Mouse (Mus musculus) regulatory T cell (primary cell): ENCODE results near the gene Rasl12.

Experiments
- in situ Hi-C: fragments of 300-600 bp; cut with MboI, MseI; formaldehyde crosslinking; loops from one replicate; pipeline ENCODE4 v1.15.1; 2025; ENCODE audit warnings: high pct_unique_total_duplicates

Rasl12 gene

GRCm38 (mm10) chr9:65392638-65393364 is 5.5 kb upstream of the Rasl12 start:
- in situ Hi-C loops, result no loop called here

GRCm38 (mm10) chr9:65393606-65394005 is 4.7 kb upstream of the Rasl12 start:
- in situ Hi-C loops, result no loop called here

DNA sequence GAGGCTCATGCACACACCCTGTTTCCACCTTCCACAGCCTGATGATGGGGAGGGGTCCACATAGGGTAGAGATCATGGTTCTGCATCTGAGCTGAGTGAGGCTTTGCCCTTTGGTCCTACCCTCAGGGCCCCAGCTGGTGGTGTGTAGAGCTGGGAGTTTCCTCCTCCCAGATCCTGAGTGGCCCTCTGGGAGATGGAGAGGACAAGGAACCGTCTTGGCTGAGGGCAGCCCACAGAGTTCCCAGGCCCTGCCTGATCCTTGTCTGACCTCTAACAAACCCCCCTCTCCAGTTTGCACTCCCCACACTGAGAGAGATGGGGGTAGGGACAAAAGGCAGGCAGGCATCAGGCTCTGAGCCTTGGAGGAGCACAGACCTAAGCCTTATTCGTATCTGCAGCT is 3.9 kb upstream of the Rasl12 start:
- in situ Hi-C loops, result no loop called here

DNA sequence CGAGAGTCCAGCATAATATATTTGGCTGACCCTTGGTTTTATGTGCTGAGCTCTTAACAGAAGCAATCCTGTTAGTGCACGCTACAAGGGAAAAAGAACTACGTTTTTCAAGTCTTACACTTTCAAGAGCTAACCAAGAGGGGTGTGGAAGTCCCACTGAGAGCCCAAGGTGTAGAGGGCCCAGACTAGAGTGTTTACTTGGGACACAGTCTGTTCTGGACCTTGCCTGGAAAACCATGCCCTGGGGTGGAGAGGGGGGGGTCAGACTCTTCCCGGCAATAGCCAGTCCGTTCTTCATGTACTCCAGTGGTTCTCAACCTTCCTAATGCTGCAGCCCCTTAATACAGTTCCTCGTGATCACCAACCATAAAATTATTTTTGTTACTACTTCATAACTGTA is 1.6 kb downstream of the Rasl12 start:
- in situ Hi-C loops, result no loop called here

DNA sequence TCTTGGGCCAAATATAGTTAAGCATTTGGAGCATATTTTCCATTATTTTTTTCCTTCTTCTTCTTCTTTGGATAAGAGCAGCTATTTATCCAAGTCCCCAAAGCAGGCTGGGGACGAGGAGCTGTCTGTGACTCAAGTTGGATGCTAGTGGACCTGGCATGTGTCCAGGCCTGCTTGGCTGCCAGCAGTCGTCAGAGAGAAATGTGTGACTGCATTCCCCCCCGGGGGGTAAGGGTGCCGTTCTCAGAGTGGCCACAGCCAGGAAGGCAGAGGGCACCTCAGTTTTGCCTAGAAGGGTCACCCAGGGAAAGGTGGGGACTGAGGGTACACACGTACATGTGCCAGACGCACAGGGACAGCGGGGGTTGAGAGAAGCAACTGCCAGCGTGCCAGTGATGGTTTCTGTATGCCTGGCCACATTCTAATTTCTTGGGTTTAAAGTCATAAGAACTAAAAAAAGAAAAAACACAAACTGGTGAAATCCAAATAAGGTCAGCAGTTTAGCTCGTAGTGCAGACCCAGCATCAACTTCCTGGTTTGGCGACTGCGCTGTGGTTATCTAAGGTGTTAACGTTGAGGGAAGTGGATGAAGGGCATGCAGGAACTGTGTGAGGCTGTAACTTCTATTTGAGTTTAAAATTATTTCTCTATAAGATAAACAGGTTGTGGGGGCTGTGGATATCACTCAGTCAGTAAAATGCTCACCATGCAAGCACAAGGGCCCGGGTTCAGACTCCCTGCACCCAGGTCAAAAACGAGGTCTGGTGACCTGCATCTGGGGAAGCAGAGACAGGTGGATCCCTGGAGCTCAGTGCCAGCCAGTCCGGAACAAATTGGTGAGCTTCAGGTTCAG is 6.3 kb downstream of the Rasl12 start:
- in situ Hi-C loops, result no loop called here

DNA sequence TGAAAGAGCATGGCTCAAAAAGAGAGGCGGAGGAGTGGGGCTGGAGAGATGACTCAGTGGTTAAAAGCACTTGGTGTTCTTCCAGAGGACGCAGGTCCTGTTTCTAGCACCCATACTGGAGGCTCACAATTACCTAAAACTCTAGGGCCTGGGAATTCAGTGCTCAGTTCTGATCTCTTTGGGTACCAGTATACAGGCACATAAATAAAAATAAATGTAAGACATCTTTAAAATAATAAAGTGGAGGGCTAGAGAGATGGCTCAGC is 6.8 kb downstream of the Rasl12 start:
- in situ Hi-C loops, result no loop called here

GRCm38 (mm10) chr9:65407327-65407726 is 9.0 kb downstream of the Rasl12 start:
- in situ Hi-C loops, result no loop called here

GRCm38 (mm10) chr9:65407861-65408260 is 9.6 kb downstream of the Rasl12 start:
- in situ Hi-C loops, result no loop called here

- in situ Hi-C loops, result no loop called here
These were observed 10.6 kb downstream of the Rasl12 start for GRCm38 (mm10) chr9:65408871-65409295.

DNA sequence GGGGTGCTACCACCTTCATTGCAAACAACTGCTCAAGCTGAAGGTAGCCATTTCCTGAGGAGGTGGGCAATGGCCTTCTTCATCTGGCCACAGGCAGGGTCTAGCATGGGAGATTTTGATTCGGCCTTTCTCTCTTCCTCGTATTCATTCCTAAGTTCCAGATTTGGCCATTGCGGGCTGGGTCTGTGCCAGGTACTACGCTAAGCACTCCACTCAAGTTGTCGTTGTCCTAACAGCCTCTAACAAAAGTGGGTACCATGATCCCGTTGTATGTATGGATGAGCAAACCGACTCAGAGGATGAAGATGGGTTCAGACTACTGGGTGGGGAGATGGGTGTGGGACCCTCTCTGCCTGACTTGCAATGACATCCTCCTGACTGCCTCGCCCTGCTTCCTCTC is 12.1 kb downstream of the Rasl12 start:
- in situ Hi-C loops, result no loop called here

DNA sequence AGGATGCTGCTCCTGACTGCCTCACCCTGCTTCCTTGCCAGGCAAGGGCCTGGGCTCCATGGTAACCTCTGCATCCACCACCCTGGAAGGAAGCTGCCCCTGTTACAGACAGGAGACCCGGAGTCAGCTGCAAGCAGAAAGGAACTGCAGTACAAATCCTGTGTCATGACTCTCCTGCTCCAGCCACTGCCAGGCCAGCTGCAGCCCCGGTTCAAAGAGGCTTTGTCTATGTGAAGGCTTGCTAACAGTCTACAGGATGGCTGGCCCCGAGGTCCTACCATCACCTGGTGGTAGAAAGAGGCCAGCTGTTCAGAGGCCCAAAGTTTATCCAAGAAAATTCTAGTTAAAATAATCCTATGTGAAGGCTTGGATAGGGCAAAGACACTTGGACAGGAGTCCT is 13.0 kb downstream of the Rasl12 start:
- in situ Hi-C loops, result no loop called here

GRCm38 (mm10) chr9:65417738-65418137 is 19.4 kb downstream of the Rasl12 start:
- in situ Hi-C loops, result no loop called here

GRCm38 (mm10) chr9:65419633-65420032 is 21.3 kb downstream of the Rasl12 start:
- in situ Hi-C loops, result no loop called here

DNA sequence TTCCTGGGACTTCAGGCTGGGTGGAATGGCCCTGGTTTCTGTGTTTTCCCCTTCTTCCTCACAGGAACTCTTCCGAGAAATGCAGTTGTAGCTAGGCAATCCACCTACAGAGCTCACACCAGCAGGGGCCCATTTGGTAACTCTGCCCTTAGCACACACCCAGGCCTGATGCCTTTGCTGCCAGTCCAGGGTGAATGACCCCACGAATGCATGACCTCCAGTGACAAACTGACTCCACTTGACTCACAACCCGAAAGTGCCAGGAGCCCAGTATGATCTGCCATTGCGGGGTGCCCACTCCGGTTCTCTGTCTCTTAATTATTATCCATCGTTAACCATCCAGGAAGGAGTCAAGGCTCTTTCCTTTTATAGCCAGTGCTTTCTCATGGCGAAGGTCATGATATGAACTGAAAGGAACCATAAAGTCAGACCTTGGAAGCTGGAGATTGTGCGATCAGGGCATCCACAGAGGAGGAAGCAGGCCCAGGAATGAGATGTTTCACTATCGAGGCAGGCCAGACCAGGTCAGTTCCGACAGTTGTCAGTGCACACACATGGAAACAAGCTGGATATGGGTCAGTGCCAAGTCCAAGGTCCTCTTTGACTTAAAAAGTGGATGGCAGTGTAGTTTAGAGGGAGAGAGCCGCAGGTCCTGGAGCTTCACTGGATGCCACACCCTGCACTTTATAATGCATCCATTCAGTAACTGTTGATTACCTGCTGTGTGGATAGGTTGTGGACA is 24.6 kb downstream of the Rasl12 start, which contains the start of gene Slc51b:
Gene Slc51b, minus strand, starts transcription at position 196 of the 742 bp plus-strand sequence.
- in situ Hi-C loops, result no loop called here

- in situ Hi-C loops, result no loop called here
These were observed 26.1 kb downstream of the Rasl12 start for GRCm38 (mm10) chr9:65424393-65424792.

GRCm38 (mm10) chr9:65427511-65427910 is 29.2 kb downstream of the Rasl12 start:
- in situ Hi-C loops, result no loop called here

DNA sequence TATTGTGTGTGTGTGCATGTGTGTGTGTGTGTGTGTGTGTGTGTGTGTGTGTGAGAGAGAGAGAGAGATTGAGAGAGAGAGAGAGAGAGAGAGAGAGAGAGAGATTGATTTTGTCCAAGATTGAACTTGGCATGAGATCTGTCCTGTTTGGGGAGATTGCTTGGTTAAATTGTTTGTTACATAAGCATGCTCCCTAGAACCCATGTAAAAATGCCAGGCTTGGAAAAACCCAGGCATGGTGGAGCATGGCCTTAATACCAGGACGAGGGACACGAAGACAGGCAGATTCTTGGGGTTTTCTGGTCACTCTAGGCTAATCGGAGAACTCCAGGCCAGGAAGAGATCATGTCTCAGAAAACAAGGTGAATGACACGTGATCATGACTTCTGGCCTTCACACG is 29.7 kb downstream of the Rasl12 start:
- in situ Hi-C loops, result no loop called here

DNA sequence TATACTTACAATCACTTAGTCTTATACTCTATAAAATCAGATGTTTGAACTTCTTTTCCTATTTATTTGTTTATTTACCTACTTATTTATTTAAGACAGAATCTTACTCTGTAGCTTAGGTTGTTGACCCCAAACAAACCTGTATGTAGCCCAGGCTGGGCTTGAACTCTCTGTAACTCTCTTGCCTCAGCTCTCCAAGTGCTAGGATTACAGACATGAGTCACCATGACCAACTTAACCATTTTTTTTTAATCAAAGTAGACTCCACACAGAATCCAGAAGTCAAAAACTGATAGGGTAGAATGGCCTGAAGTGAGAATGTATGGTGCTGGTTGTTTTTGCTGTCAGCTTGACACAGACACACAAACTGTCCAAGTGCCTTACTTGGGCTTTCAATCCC is 32.1 kb downstream of the Rasl12 start:
- in situ Hi-C loops, result loop anchor here (10.0 kb wide), 1 partner anchor 154 kb away; the partner anchor contains the start of genes Pif1 and Plekho2

DNA sequence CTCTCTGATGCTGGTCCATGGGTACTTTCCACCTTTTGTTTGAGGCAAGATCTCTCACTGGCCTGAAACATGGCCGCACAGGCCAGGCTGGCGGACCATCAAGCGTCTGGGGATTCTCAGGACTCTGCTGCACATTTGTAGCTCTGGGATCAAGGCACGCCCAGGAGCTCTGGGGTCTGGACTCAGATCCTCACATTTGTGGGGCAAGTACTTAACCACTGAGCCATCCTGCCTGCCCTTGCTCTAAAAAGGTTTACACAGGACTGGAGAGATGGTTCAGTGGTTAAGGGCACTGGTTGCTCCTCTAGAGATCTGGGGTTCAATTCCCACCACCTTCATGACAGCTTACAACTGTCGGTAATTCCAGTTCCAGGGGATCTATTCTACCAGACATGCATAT is 32.6 kb downstream of the Rasl12 start:
- in situ Hi-C loops, result loop anchor here (10.0 kb wide), 1 partner anchor 154 kb away; the partner anchor contains the start of genes Pif1 and Plekho2

DNA sequence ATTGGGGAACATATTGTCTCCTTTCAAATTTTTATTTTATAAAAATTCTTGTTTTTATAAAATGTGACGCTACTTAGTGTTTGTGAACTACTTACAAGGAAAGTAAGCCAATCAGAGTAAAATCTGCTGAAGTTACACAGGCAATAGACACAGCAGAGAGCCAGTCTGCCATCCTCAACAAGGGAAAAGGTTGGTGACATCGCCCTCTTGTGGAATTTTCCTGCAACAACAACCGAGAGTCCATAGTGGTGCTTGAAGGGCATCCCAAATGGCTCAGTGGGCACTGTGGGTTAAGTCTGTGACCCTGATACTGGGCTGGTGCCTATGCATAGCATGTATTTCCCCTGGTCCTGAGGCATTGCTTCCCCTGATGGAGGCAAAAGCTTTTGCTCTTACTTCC is 33.9 kb downstream of the Rasl12 start:
- in situ Hi-C loops, result loop anchor here (10.0 kb wide), 1 partner anchor 153 kb away; the partner anchor contains the start of genes Pif1 and Plekho2

DNA sequence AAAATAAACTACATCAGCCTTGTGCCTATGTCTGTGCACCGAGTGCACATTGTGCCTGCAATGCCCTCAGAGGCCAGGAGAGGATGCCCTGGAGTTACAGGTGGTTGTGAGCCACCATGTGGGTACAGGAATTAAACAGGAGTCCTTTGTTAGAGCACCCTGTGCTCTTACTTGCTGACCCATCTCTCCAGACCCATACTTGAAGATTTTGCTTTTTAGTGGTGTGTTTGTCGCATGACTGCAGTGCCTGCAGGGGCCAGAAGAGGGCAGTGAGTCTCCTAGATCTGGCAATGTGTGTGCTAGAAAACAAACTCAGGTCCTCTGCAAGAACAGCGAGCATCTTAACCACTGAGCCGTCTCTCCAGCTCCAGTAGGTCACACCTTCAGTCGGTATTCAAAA is 35.8 kb downstream of the Rasl12 start:
- in situ Hi-C loops, result loop anchor here (10.0 kb wide), 1 partner anchor 151 kb away; the partner anchor contains the start of genes Pif1 and Plekho2

- in situ Hi-C loops, result loop anchor here (10.0 kb wide), 1 partner anchor 150 kb away; the partner anchor contains the start of genes Pif1 and Plekho2
These were observed 36.9 kb downstream of the Rasl12 start for GRCm38 (mm10) chr9:65435211-65435610.
